Mouse (Mus musculus): ENCODE measurements at regions not wholly inside any gene's neighbourhood (a gene's known extent, or its start where the extent isn't known, plus 50 kb on each side); places are given as distances from the start of the nearest gene placed in this dataset.
"Not testable (repeated sequence)": the region's sequence is repeated elsewhere in the genome, so short reads cannot be mapped to it uniquely, and the experiment has no call there.

- no peak for DNase-seq (ENCODE audit: low spot score)
These were observed 326.0 kb upstream of the Snx7 start for GRCm38 (mm10) chr3:118194754-118195153.

GRCm38 (mm10) chr3:118189382-118189781, 320.6 kb upstream of the Snx7 start:
- DNase-seq (ENCODE audit: low spot score) = no peak

- DNase-seq (ENCODE audit: low spot score) = no peak
These were observed 308.7 kb upstream of the Snx7 start for GRCm38 (mm10) chr3:118177446-118177845.

- no peak for DNase-seq (ENCODE audit: low spot score)
These were observed 294.2 kb upstream of the Snx7 start for GRCm38 (mm10) chr3:118162916-118163315.

GRCm38 (mm10) chr3:118144788-118145187, 276.1 kb upstream of the Snx7 start:
- no peak for DNase-seq (ENCODE audit: low spot score)

GRCm38 (mm10) chr3:118141731-118142130, 273.0 kb upstream of the Snx7 start:
- DNase-seq (ENCODE audit: low spot score) = no peak

GRCm38 (mm10) chr3:118140108-118140507, 271.4 kb upstream of the Snx7 start:
- no peak for DNase-seq (ENCODE audit: low spot score)

- not testable (repeated sequence) for DNase-seq (ENCODE audit: low spot score)
These were observed 259.6 kb upstream of the Snx7 start for GRCm38 (mm10) chr3:118128349-118128748.

GRCm38 (mm10) chr3:118102635-118103034, 233.9 kb upstream of the Snx7 start:
- DNase-seq (ENCODE audit: low spot score) = no peak

GRCm38 (mm10) chr3:118084508-118084907, 215.8 kb upstream of the Snx7 start:
- DNase-seq (ENCODE audit: low spot score) = no peak

- no peak for DNase-seq (ENCODE audit: low spot score)
These were observed 203.6 kb upstream of the Snx7 start for GRCm38 (mm10) chr3:118072363-118072762.

- DNase-seq (ENCODE audit: low spot score) = peak; percentile 62
These were observed 201.4 kb upstream of the Snx7 start for GRCm38 (mm10) chr3:118070129-118070528.

GRCm38 (mm10) chr3:118063679-118064078, 194.9 kb upstream of the Snx7 start:
- DNase-seq (ENCODE audit: low spot score) = no peak

- no peak for DNase-seq (ENCODE audit: low spot score)
These were observed 193.8 kb upstream of the Snx7 start for GRCm38 (mm10) chr3:118062569-118062968.

- no peak for DNase-seq (ENCODE audit: low spot score)
These were observed 178.3 kb upstream of the Snx7 start for GRCm38 (mm10) chr3:118047016-118047415.

- no peak for DNase-seq (ENCODE audit: low spot score)
These were observed 177.8 kb upstream of the Snx7 start for GRCm38 (mm10) chr3:118046536-118046935.

GRCm38 (mm10) chr3:118036501-118036900, 167.8 kb upstream of the Snx7 start:
- no peak for DNase-seq (ENCODE audit: low spot score)

- no peak for DNase-seq (ENCODE audit: low spot score)
These were observed 126.7 kb upstream of the Snx7 start for GRCm38 (mm10) chr3:117995401-117995800.

- no peak for DNase-seq (ENCODE audit: low spot score)
These were observed 125.4 kb upstream of the Snx7 start for GRCm38 (mm10) chr3:117994110-117994509.

- DNase-seq (ENCODE audit: low spot score) = no peak
These were observed 121.8 kb upstream of the Snx7 start for GRCm38 (mm10) chr3:117990561-117990960.

- DNase-seq (ENCODE audit: low spot score) = no peak
These were observed 119.7 kb upstream of the Snx7 start for GRCm38 (mm10) chr3:117988443-117988842.

- peak; percentile 26 for DNase-seq (ENCODE audit: low spot score)
These were observed 106.9 kb upstream of the Snx7 start for GRCm38 (mm10) chr3:117975638-117976037.

GRCm38 (mm10) chr3:117968805-117969204, 100.1 kb upstream of the Snx7 start:
- DNase-seq (ENCODE audit: low spot score) = no peak

GRCm38 (mm10) chr3:117938426-117938825, 69.7 kb upstream of the Snx7 start:
- no peak for DNase-seq (ENCODE audit: low spot score)

- no peak for DNase-seq (ENCODE audit: low spot score)
These were observed 58.8 kb upstream of the Snx7 start for GRCm38 (mm10) chr3:117927527-117927926.

Measured in adipocyte (in vitro differentiated cells).